Mouse (Mus musculus) G1E-ER4 (cell line): ENCODE data around the gene Tmem200b. TPM values are rescaled to one million over a fixed set of nuclear protein-coding genes. Genes with fewer than 3 reads are reported as not detected.

Source experiments
- GATA1 ChIP-seq: IDR thresholded peaks from one replicate; pipeline ENCODE4 v1.8.0; 2012; ENCODE audit warnings: low read length, inconsistent platforms
- polyA plus RNA-seq: library from polyadenylated mRNA; stranded (reverse); fragments of >175 nt; gene quantifications from 2 replicates; pipeline ENCODE4 v1.2.3, GENCODE M21; 2012

The Tmem200b gene
- not detected in 2 replicates for polyA plus RNA-seq

DNA sequence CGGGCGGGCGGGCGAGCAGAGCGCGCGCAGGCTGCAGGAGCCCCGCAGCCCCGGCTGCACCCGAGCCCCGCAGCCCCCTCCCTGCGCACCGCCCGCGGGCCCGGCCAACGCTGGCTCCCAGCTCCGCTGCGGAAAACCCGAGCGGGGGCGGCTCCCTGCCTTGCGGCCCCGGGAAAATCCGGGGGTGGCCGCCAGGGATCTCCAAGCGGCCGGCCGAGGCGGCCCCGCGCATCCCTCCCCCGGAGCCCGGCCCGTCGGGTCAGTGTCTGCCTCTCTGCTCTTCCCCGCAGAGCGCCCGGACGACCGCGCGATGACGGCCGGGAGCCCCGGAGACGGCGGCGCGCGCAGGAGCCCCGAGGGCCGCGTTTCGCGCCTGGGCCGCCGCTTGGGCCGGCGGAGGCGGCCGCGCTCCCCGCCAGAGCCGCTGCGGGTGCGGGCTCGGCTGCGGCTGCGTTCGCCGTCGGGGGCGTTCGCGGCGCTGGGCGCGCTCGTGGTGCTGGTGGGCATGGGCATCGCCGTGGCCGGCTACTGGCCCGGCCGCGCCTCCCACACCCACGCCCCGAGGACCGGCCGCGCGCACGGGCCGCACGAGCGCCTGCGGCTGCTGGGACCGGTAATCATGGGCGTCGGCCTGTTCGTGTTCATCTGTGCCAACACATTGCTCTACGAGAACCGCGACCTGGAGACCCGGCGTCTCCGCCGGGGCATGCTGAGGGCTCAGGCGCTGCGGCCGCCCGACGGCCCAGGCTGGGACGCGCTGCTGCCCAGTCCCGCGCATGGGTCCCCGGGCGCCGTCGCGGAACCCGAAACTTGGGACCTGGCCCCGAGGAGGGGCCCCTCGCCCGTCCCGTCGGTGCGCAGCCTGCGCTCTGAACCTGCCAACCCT lies at the start of gene Tmem200b:
TSS of gene Tmem200b (plus strand) at position 311 of the 886 bp plus-strand sequence.
- TF ChIP-seq GATA1: no peak

- no peak for TF ChIP-seq GATA1
Observed at GRCm38 (mm10) chr4:131872672-131873292, 48.8 kb upstream of the Tmem200b start.

DNA sequence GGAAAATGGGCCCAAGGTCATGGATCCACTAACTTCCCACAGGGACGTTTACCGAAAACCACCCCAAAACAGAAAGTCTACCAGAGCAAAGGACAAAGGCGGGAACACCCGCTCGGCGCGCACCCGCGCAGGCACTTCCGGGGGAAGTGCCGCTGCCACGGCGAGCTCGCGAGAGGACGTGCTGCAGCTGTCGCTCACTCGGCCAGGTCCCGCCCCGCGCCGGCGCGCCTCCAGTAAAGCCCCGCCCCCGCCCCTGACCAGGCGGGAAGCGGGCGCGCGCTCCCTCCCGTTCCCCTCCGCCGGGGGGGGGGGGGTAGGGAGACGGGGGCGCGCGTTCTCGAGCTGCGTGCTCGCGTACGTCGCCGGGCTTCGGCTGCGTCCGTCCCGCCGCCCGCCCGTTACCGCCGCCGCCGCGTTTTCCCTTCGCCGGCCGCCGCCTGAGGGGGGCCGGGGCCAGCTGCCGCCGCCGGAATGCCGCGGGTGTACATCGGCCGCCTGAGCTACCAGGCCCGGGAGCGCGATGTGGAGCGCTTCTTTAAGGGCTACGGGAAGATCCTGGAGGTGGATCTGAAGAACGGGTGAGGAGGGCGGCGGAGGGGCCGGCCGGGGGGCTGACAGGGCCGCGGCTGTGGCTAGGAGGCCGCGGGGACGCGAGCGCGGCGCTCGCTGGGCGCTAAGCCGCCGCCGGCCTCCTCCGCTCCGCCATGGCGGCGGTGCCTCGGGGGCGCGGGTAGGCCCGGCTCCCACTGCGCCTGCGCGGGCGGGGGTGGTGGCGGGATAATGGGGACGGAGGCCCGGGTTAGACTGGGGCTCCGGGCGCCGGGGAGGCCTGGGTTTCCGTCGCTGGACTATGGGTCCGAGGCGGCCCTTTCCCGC lies 48.0 kb upstream of the Tmem200b start, which contains the start of gene Srsf4:
TSS of gene Srsf4 (plus strand) at position 325 of the 876 bp plus-strand sequence.
- TF ChIP-seq GATA1: no peak

DNA sequence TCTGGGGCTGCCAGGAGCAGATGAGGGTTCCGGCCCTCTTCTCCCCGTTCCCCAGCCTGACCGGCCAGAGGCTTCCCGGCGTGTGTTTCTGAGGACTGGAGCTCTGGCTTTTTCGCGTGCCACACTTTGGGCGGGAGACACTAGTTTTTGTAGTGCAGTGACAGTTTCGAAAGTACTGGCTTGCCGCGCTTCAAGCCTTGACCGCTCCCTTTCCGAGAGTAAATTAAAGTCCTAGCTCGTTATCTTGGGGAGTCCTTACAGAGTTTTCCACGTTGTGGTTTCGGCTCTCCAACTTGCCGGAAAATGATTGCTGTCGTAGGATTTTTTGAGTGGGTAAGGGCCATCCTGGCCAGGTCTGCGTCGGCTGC lies 47.4 kb upstream of the Tmem200b start:
- TF ChIP-seq GATA1: no peak

DNA sequence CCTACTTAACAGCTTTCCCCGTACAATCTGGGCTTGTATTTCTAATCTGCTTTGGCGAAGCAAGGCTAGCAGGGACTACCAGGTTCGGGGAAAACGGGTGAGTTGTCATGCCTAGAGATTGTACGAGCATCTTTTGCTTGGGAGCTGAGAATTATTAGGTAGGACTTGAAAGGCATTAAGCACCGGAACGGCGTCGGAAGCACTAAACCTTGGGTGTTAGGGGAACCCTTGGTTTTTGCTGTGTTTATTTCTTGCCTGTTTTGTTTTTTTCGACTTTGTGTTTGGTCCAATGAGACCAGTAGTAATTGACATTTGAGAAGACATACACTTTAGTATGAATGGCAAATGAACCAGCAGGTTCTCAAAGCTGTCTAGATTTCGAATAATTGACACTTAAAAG lies 47.0 kb upstream of the Tmem200b start:
- no peak for TF ChIP-seq GATA1

DNA sequence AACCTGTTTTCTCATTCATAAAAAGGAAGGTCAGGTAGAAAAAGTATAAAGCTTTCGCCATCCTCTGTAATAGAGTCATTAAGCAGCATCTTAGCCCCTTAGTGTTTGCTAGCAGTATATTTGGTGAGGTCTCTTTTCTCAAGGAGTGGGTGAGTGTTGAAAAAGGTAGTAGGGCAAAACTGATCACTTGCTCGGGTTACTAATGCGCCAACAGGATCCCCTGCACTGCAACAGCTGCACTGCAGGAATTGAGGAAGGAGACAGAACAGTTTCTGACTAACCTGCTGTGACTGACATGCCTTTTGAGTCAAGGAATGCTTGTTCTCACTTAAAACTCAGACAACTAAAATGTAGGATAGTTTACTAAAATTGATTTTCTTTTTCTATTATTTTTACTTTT lies 46.3 kb upstream of the Tmem200b start:
- TF ChIP-seq GATA1: no peak

DNA sequence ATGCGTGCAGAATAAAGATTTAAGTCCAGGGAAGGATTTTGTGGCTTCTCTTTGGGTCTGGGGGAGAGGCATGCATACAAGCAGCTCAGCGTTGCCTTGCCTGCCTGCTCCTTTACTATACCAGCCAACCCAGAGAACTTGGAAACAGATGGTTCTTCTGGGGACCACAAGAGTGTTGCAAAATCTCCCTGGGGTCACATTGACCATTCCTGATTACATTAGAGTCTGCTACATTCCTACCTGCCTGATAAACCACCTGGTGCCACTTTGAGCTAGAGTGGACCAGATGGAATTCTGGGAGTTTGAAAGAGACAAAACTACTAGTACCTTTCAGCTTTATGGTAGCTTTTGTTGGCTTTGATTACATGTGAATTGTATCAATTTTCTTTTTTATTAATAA lies 44.7 kb upstream of the Tmem200b start:
- TF ChIP-seq GATA1: no peak

DNA sequence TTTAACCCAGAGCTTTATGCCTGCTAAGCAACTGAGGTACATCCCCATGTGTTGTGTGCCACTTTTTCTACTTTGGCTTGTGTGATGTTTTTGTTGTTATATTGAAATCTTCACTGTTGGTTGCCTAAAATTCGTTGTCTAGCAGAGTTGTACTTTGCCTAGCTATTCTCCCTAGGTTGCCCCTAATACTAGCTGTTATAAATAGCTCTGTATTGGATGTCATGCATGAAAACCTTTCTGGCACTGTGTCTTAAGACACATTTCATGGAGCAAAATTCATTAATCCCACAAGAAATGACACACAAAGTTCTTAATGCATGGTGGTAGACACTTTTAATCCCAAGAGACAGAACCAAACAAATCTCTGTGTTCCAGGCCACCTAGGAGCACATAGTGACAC lies 41.9 kb upstream of the Tmem200b start:
- TF ChIP-seq GATA1: no peak

GRCm38 (mm10) chr4:131881306-131881705 lies 40.3 kb upstream of the Tmem200b start:
- TF ChIP-seq GATA1: no peak

DNA sequence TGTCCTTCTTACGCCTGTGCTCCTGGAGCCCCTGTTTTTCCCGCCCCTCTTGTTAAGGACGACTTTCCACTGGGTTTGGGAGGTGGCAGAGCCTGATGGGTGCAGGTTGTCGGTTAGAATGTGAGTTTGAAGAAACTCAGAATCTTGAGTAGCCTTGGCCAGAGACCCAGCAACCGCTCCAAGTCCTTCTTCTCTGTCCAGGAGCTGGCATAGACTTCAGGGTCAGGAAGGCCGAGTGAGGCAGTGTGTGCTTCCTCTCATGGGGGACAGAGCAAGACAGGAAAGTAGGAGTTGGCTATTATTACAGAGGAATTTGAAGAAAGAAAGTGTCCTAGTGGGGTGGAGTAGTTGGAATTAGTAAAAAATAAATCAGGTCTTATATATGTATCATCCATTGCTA lies 38.0 kb upstream of the Tmem200b start:
- TF ChIP-seq GATA1: no peak

- no peak for TF ChIP-seq GATA1
Observed at GRCm38 (mm10) chr4:131885376-131885775, 36.2 kb upstream of the Tmem200b start.

GRCm38 (mm10) chr4:131888564-131888963 lies 33.0 kb upstream of the Tmem200b start:
- no peak for TF ChIP-seq GATA1

- no peak for TF ChIP-seq GATA1
Observed at GRCm38 (mm10) chr4:131890692-131891091, 30.9 kb upstream of the Tmem200b start.

DNA sequence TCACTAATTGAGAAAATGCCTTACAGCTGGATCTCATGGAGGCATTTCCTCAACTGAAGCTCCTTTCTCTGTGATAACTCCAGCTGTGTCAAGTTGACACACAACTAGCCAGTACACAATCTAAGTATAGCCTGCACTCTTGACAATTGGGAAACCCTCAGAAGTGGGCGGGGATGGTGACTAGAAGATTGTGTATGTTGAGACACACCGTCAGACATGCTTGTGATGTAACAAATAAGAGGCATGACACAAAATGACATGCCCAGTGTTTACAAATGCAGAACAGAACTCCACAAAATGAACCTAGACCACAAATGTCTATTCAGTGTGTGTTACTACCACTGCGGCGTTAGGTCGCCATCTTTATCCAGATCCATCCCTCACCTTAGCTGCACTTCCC lies 24.5 kb upstream of the Tmem200b start:
- no peak for TF ChIP-seq GATA1

DNA sequence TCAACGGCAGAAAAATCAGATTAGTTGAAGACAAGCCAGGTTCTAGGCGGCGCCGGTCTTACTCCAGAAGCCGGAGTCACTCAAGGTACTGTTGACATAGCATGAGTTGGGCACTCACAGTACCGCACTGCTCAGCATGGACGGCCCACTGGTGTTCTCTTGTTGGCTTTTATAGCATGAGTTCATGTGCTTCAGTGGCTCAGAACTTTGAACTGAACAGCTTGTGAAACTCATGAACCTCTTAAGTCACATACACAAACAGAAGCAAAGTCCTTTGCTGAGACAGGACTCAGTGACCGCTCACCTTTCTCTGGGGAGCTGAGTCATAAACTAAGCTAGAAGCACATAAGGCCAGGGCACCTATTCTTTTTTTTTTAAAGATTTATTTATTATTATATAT lies 23.8 kb upstream of the Tmem200b start:
- TF ChIP-seq GATA1: no peak
